Mouse (Mus musculus) cerebellum, adult 2 months (tissue): ENCODE data around the gene Eif4a3.
"Not testable (repeated sequence)": the region's sequence is repeated elsewhere in the genome, so short reads cannot be mapped to it uniquely, and the experiment has no call there.

Source experiments
- CTCF ChIP-seq: fragments of 200-500 bp; IDR thresholded peaks from 2 replicates; pipeline ENCODE4 v1.5.1; 2011; ENCODE audit warnings: low read depth, mild to moderate bottlenecking, control low read depth, low read length, moderate library complexity, borderline replicate concordance; ENCODE audit not compliant: insufficient read depth
- POLR2A ChIP-seq: fragments of 200-500 bp; IDR thresholded peaks from 2 replicates; pipeline ENCODE4 v1.6.1; 2011; ENCODE audit warnings: low read length, control low read depth, borderline replicate concordance; ENCODE audit not compliant: insufficient read depth

GRCm38 (mm10) chr11:119272492-119272891, 27.4 kb downstream of the Eif4a3 start:
- TF ChIP-seq POLR2A: not testable (repeated sequence)
- TF ChIP-seq CTCF: 0 out of 2 replicates have a peak, but pooled peaks have one; percentile 1
